Mouse (Mus musculus) kidney, adult 8-10 months (tissue): Measurements from ENCODE around the gene Glrx2.
"Not testable (repeated sequence)": the region's sequence is repeated elsewhere in the genome, so short reads cannot be mapped to it uniquely, and the experiment has no call there.

Source experiments
- DNase-seq, 2 experiments: peaks; one replicate each; pipeline ENCODE4 v3.0.0; 2022

The Glrx2 gene

DNA sequence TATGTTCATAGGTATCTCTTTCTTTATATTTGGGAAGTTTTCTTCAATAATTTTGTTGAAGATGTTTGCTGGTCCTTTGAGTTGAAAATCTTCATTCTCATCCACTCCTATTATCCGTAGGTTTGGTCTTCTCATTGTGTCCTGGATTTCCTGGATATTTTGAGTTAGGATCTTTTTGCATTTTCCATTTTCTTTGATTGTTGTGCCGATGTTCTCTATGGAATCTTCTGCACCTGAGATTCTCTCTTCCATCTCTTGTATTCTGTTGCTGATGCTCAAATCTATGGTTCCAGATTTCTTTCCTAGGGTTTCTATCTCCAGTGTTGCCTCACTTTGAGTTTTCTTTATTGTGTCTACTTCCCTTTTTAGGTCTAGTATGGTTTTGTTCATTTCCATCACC, at the start of gene Glrx2:
TSS of gene Glrx2 (plus strand) at position 301 of the 400 bp plus-strand sequence.
- not testable (repeated sequence) for DNase-seq

- no peak for DNase-seq
These were observed 40.3 kb upstream of the Glrx2 start for GRCm38 (mm10) chr1:143675734-143676361.

- peak in 1 of 2 experiments; percentile 40 for DNase-seq
These were observed 35.0 kb upstream of the Glrx2 start for GRCm38 (mm10) chr1:143681108-143681507.

DNA sequence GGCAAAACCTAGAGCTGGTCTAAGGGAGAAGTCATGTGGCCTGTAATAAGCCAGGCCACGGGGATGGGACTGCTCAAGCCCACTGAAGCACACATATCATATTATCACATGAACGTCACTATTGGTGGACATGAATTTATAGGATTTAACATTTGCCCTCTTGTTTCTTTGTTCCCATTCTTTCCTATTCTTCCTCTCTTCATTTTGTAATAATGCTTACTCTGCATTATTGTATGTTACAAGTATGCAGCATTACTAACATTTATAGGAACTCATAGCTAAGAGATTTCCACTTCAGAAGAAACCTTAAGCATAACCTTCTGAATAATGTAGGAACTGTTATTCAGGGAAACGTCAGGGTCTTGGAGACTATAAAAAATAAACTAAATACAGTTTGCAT, 31.3 kb upstream of the Glrx2 start:
- DNase-seq, result no peak

GRCm38 (mm10) chr1:143701736-143702135, 14.4 kb upstream of the Glrx2 start:
- DNase-seq, result no peak

DNA sequence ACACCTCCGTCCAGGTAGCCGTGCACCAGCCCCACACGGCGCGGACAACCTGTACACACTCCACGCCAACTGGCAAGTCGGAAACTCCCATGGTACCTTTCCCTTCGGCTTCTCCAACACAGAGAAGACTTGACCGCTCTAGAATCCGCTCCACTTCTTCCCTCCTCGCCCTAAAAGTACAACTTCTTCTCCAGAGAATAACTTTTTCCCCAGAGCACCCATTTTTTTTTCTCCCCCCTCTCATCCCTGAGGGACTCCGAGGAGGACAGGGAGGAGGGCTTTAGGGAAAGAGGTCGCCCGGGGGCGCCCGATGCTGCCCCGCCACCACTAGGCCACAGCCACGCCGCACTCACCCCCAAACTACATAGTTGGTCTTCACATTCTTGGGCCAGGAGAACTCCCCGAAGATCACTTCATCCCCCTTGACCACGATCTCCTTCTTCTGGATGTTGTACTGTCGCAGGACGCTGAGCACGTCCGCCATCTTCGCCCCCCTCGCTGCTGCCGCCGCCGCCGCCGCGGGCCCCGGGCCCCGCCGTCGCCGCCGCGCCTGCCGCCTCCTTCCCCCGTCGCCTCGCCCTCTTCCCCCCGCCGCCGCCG, 13.9 kb upstream of the Glrx2 start:
- DNase-seq, result peak; percentile 41 to 48

DNA sequence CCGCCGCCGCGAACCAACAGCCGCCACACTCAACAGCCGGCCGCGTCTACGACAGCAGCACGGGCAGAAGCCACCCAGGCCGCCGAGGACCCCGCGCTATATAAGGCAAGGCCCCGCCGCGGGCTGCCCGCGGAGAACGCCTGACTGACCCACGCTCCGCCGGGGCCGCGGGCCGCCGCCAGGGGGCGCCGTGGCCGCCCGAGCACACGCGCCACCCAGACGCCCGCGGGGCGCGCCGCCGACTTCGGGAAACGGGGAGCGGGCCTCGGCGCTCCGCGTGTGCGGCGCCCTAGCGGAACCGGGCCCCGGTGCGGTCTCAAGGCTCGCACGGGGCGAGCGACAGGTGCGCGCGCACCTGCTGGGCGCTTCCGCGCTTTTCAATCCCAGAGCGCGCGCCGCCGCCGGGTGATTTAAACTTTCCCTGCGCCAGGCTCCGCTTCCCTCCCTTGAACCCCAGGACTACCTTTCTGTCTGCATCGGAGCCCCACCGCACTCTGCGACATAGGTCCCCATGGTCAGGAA, 13.3 kb upstream of the Glrx2 start, which contains the start of gene Cdc73:
TSS of gene Cdc73 (minus strand) at position 153 of the 522 bp plus-strand sequence.
- peak; percentile 88 to 93 for DNase-seq

DNA sequence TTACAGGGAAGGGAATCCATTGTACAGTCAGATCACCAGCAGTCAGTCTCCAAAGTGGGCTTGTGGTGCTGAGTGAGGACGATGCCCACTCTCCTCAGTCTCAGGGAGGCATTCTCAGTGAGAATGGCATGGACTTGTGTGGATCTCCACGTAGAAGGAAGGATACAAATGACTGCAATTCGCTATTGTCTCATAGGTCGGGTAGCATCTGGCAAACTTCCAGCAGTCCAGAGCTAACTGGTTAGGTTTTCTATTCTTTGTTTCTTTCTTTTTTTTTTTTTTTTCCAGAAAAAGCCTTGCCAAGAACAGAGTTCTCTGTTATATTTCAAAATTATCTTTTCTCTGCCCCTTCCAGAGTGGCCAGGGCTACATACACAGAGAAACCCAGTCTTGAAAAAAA, 9.1 kb upstream of the Glrx2 start:
- DNase-seq, result no peak

DNA sequence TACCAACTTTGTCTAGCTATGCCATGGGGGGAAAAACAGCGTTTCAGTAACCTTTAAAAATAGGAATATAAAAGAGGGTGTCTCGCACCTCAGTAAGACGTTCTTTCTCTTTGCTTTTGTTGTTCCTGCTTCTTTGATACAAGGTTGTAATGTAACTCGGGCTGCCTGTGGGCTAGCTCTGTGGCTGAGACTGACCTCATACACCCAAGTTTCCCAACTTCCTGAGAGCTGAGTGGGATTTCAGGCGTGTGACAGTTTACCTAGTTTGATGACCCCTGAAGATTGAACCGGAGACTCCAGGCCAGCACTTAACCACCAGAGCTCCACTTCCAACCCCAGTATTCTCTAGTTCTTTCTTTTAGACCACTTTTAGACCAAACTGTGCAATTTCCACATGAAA, 7.8 kb upstream of the Glrx2 start:
- DNase-seq, result no peak

- no peak for DNase-seq
These were observed 6.0 kb upstream of the Glrx2 start for GRCm38 (mm10) chr1:143709966-143710626.

- no peak for DNase-seq
These were observed 5.5 kb upstream of the Glrx2 start for GRCm38 (mm10) chr1:143710627-143710976.

DNA sequence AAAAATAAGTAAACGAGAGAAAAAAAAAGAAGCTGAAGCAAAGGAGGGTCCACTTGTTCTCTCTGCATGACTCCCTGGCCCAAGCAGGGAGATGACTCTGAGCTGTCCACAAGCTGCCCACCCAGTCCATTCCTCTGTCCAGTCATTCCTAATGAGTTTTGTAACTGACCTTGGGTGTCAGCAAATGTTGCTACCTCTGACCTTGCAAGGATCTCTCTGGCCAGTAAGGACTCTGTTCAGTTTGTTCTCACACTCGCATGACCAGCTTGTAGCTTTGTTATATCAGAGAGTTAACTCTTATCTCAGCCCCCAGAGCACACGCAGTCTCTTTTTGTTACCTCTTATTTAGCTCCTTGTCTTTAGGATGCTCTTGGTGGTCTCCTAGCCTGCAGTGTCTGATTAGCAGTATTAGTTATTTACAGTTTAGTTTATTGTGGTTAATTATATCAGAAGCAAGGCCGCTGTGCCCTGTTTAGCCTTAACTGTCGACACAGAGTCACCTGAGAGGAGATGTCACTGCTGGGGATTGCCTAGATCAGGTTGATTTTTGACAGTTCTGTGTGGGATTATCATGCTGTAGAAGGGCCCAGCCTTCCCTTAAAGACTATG, 8.4 kb downstream of the Glrx2 start:
- no peak for DNase-seq

GRCm38 (mm10) chr1:143727701-143728445, 11.7 kb downstream of the Glrx2 start:
- DNase-seq, result no peak

DNA sequence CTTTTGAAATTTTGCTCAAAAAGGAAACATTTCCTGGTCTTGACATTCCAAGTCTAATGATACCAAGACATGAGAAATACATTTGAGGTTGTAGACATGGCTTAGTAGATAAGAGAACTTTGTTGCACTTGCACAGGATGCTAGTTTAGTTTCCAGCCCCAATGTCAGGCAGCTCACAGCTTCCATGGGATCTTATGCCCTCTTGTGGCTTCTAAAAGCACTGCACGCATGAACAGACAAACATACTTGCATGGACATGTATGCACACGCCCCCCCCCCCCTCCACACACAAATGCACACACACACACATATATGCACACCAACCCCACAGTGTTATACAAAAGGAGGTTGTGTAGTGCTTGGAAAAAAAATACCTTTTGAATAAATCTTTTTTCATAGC, 14.8 kb downstream of the Glrx2 start:
- DNase-seq, result no peak

GRCm38 (mm10) chr1:143731691-143732090, 15.6 kb downstream of the Glrx2 start:
- DNase-seq, result no peak

DNA sequence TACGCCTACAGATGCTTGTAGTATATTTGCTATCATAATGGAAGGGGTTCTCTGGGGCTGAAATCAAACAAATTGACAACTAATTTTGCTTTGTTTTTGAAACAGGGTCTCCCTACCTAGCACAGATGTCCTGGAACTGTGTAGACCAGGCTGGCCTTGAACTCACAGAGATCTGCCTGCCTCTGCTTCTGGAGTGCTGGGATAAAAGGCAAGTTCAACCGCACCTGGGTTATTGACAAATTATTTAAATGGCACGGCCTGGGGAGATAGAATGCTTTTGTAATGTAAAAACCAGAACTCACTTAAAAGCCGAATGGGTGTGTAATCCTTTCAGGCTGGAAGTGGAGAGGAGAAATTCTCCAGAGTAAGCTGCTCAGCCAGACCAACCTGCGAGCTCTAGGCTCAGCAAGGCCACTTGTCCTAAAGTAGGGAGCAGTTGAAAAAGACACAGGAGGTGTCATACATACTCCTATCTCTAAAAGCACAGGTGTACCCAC, 17.8 kb downstream of the Glrx2 start:
- no peak for DNase-seq

- no peak for DNase-seq
These were observed 22.7 kb downstream of the Glrx2 start for GRCm38 (mm10) chr1:143738811-143739210.

- DNase-seq, result peak; percentile 91 to 92
These were observed 23.5 kb downstream of the Glrx2 start for GRCm38 (mm10) chr1:143739361-143740350.

DNA sequence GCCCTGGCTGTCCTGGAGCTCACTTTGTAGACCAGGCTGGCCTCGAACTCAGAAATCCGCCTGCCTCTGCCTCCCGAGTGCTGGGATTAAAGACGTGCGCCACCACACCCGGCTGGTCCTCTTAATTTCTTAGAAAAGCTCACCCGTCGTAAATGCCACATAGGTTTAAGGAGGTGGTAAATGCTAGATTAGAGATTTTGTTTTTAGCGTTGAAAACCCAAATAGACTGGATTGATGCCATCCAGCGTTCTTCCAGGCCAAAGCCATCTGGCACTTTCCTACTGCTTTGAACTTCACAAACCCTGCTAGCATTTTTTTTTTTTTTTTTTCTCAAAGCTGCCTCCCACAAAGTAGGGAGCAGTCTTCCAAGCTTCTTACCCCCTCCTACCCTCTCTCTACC, 24.4 kb downstream of the Glrx2 start:
- no peak for DNase-seq

GRCm38 (mm10) chr1:143741331-143741730, 25.2 kb downstream of the Glrx2 start:
- no peak for DNase-seq

GRCm38 (mm10) chr1:143742186-143742585, 26.0 kb downstream of the Glrx2 start:
- DNase-seq, result no peak
